Mouse (Mus musculus) CD4-positive helper T cell, adult 2 months (primary cell): ENCODE measurements around the gene Asphd2.

Experiments used
- DNase-seq: peaks from one replicate; pipeline ENCODE4 v3.0.0-alpha.2; 2012; ENCODE audit warnings: low read depth, missing footprints, low spot score

Asphd2 gene

DNA sequence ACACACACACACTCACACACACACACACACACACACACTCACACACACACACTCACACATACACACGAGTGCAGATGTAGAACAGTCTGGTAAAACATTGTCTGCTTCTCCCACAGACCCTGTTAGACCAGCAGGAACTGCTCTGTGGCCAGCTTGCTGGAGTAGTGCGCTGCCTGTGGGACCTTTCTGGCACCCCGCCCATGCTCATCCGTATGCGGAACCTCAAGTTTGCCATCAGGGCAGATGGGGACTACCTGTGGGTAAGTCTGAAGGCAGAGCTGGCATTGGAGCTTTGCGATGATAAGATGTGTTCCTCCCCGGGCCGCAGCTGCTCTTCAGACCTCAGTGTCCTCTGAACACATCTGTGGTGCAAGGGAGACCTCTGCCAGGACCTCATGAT, 45.5 kb downstream of the Asphd2 start:
- DNase-seq: no peak

DNA sequence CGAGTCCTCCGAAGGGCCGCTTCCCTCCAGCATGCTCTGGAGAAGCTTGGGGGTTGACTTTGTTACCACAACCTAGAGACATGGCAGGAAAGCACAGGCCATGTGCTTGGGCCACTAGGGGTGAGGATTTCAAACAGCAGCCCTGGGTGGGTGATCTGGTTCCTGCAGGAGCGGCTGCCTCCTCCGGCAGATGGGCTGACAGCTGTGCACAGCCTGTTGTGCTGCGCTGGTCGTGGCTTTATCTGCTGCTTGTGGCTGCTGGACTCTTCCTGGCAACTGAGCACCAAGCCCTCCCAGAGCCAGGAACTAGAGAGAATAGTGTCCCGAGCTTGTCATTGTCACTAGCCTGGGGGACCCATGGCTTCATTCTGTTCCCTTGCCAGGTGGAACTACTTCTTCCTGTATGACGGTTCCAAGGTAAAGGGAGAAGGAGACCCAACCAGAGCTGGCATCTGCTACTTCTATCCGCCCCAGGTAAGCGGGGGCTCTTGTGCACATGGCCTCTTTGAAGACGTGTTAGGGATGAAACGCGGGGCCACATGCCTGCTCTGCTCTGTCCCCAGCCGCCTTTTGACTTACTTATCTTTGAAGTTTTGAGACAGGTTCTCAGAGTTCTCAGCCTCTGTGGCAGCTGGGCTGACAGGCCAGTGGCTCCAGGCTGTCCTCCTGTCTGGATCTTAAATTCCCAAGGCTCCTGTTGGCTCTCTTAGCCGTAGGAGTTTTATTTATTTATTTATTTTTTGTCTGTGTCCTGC, 48.3 kb downstream of the Asphd2 start:
- DNase-seq: no peak

DNA sequence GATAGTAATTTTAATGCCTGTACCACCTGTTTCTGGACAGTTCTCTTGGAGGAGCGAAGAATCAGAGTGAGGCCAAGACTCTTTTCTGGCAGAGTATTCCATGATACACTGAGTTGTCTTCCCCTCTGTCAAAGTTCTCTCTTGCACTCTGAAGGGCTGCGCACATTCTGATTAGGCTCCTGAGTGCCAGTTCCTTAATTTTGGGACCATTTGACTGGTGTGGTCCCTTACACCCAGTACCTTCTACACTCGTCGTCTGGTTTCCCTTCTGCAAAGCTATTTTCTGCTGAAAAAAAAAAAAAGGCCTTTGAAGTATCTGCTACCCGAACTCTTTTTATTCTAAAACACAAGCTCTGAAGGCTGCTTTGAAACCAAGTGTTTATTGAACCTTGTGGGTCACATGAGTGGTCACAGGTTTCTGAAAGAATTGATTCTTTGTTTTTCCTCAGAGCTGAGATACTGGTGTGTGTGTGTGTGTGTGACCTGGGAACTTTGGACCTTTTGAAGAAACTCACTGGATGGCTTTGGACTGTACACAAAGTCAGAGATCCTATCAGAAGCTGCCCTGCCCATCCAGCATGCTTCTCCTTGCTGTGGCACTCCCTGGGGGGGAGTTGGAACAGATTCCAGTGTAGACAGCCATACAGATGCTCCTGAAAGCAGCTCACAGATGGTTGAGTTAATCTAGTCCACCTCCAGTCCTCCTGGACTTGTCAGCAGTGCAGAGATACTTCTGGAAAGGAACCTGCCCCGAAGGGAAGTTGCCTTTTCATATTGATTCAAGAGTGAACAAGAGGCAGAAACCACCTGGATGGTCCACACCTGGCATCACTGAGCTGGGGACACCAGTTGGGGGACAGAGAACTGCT, 50.3 kb downstream of the Asphd2 start:
- no peak for DNase-seq

DNA sequence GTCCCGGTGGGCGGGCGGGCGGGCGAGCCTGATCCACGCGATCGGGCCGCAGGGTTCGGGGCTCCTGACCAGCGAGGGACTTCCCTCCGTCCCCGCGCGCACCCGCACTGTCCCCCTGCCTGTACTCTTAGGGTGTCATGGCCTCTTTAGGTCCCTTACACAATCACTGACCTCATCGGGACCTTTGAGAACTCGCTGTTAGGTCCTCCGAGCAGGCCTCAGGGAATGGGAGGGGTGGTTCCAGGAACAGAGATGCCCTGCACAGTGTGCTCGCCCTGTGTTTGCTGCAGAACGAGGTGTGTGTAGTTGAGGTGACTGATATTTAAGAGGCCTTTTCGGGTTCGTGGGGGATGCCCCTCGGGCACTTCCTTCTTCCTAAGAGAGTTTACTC, 51.5 kb downstream of the Asphd2 start:
- no peak for DNase-seq

DNA sequence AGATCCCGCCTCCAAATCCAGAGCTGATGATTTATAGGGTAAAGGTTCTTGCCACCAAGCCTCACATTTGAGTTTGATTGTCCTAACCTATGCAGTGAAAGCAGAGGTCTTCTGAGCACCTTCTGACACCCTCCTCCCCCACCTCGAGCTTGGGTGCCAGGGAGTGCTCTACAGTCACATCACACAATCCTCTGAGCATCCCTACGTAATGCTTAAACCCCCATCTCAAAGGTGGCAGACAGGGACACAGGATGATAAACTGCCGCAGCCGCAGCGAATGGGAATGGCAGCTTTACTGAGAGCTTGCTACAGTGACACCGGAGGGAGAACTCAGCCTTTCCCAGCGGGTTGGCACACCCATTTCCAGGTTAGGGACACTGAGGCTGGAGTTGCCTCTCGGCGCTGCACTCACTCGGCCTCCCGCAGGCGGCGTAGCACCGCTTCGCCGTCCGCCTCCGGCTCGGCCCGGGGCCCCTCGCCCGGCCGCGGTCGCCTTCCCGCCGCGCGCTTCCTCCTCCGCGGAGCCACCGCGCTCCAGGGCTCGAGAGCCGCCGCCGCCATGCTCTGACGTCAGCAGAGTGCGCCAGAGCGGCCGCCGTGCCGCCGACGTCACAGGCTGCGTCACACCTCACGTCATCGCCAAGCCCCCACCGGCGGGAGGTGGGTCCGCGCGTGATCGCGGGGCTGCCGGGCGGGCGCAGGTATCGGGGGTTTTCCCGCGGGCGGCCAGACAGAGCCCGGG, 52.0 kb downstream of the Asphd2 start, which contains the start of the genes Srrd and Hps4:
Gene Srrd, minus strand, starts transcription at position 578 of the 742 bp plus-strand sequence.
Gene Hps4, plus strand, starts transcription at position 621 of the 742 bp plus-strand sequence.
- DNase-seq: peak; percentile 93

GRCm38 (mm10) chr5:112339215-112339614, 55.5 kb downstream of the Asphd2 start:
- DNase-seq: no peak

DNA sequence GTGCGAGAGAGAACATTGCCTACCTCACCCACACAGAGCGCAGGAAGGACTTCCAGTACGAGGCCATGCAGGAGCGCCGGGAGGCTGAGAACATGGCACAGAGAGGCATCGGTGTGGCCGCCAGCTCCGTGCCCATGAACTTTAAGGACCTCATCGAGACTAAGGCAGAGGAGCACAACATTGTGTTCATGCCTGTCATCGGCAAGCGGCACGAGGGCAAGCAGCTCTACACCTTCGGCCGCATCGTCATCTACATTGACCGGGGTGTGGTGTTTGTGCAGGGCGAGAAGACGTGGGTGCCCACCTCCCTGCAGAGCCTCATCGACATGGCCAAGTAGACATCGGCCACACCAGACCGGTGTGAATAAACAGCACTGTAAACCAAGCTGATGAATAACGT, 57.7 kb downstream of the Asphd2 start:
- DNase-seq: no peak

- DNase-seq: peak; percentile 67
These were observed 59.2 kb downstream of the Asphd2 start for GRCm38 (mm10) chr5:112335473-112335872.
